Mouse (Mus musculus): Measurements from ENCODE around the gene Casp7.

DNA sequence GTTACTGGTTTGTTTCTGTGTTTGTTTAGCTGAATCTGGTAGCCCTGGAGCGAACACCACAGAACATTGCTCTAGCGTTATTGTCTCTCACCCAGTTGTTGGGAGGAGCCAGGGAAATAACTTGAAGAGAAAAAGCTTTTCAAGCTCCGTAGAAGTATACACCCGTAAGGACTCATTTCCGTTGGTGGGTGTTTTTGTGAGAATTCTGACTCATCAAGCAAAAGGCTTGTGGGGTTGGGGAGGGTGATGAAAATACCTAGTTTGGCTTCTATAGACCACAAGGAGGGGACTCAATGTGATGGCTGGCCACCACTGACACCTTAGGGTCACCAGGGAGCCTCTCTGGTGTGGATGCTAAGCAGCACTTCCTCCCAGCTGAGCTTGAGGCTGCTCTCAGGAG is 54.0 kb downstream of the Casp7 start:
- TF ChIP-seq CTCF (IDR thresholded peaks at IDR 0.05; ENCODE audit: control insufficient read depth, insufficient read depth, insufficient read length) = no peak
- no peak for TF ChIP-seq USF1 (IDR thresholded peaks at IDR 0.05; ENCODE audit: low read depth)
- TF ChIP-seq MAX (IDR thresholded peaks at IDR 0.05) = no peak
- TF ChIP-seq CEBPB (IDR thresholded peaks at IDR 0.05; ENCODE audit: low read depth) = no peak
- no peak for TF ChIP-seq MYOD1 (IDR thresholded peaks at IDR 0.05; ENCODE audit: control insufficient read depth, insufficient read length, low read depth)
- TF ChIP-seq MYOG (IDR thresholded peaks at IDR 0.05; ENCODE audit: control insufficient read depth, extremely low read depth, insufficient read length) = no peak
- TF ChIP-seq FOSL1 (IDR thresholded peaks at IDR 0.05; ENCODE audit: insufficient read depth, low read length, poor library complexity, severe bottlenecking) = no peak
